Mouse (Mus musculus) liver, embryonic 11.5 days (tissue): ENCODE data around the gene Hspa4l. TPM values are rescaled to one million over a fixed set of nuclear protein-coding genes. Genes with fewer than 3 reads are reported as not detected.
"Not testable (repeated sequence)": the region's sequence is repeated elsewhere in the genome, so short reads cannot be mapped to it uniquely, and the experiment has no call there.

Experiments used
- ATAC-seq: fragments of 200-750 bp; cut with Nextera tagmentation; replicated peaks from 2 replicates; pipeline ENCODE4 v1.8.0; 2017; ENCODE audit warnings: moderate number of reproducible peaks, mild to moderate bottlenecking, moderate TSS enrichment, moderate library complexity; ENCODE audit not compliant: low FRiP score
- DNase-seq: peaks from one replicate; pipeline ENCODE4 v3.0.0-alpha.2; 2017; ENCODE audit warnings: low spot score
- H3K27ac ChIP-seq: fragments of 300-500 bp; sonication (generic); 2 replicates; pipeline ENCODE4 v1.5.1; 2014; ENCODE audit warnings: mild to moderate bottlenecking, low read depth, low read length, control low read depth
- H3K27me3 ChIP-seq: fragments of 300-500 bp; sonication (generic); replicated peaks from 2 replicates; pipeline ENCODE4 v1.6.1; 2014; ENCODE audit warnings: low read length, mixed read lengths; ENCODE audit not compliant: control insufficient read depth, insufficient read depth
- H3K36me3 ChIP-seq: fragments of 300-500 bp; sonication (generic); 2 replicates; pipeline ENCODE4 v1.6.1; 2014; ENCODE audit warnings: mild to moderate bottlenecking, low read length, moderate library complexity, mixed read lengths; ENCODE audit not compliant: control insufficient read depth, insufficient read depth
- H3K4me1 ChIP-seq: fragments of 300-500 bp; sonication (generic); replicated peaks from 2 replicates; pipeline ENCODE4 v1.6.1; 2014; ENCODE audit warnings: low read length, mixed read lengths; ENCODE audit not compliant: control insufficient read depth, insufficient read depth
- H3K4me2 ChIP-seq: fragments of 300-500 bp; sonication (generic); 2 replicates; pipeline ENCODE4 v1.6.1; 2014; ENCODE audit warnings: mild to moderate bottlenecking, control low read depth, moderate library complexity
- H3K4me3 ChIP-seq: fragments of 300-500 bp; sonication (generic); 2 replicates; pipeline ENCODE4 v1.5.1; 2014; ENCODE audit warnings: low read depth, low read length, control low read depth
- H3K9ac ChIP-seq: fragments of 300-500 bp; sonication (generic); 2 replicates; pipeline ENCODE4 v1.6.1; 2014; ENCODE audit warnings: low read depth, low read length, control low read depth
- H3K9me3 ChIP-seq: fragments of 300-500 bp; sonication (generic); 2 replicates; pipeline ENCODE4 v1.6.1; 2016; ENCODE audit warnings: low read length, inconsistent platforms, mixed read lengths; ENCODE audit not compliant: control insufficient read depth
- WGBS: fragments of 180-500 bp; shearing (Covaris S2); extraction: QIAGEN DNeasy Blood & Tissue Kit; methylation state at CpG from one replicate; pipeline ENCODE4 v1.1.7; 2014; 5-methylcytosine and 5-hydroxymethylcytosine counted together
- polyA plus RNA-seq: library from polyadenylated mRNA; unstranded; fragments of >200 nt; fragmentation: Nextera tagmentation; extraction: Ambion mirVana; gene quantifications from 2 replicates; pipeline ENCODE4 v1.2.1, GENCODE M21; 2014

Gene Hspa4l
- polyA plus RNA-seq, 1 experiment from 2014 or later, result 22.4 TPM

DNA sequence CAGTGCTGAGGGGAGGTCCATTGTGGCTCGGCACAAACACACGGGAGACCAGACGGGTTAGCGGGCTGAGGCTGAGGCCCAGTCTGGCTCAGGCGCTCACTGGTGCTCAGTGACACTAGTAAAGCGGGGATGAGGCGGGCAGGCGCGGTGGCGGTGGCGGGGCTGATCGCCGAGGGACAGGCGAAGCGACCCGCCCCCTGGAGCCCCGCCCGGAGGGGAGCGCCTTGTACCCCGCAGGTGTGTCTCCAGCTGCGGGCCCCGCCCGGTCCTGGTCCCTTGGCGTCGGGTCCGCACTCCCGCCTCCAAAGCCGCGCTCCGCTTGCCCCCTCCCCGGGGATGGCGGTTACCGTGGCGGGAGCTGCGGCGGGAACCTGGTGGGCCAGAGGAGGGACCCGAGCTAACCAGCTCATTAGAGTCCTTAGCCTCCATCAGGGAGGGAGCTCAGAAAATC, 56.1 kb downstream of the Hspa4l start:
- Histone ChIP-seq H3K9ac (peak overlapping the region; percentile 98), H3K4me1 (peaks cover 11% of the 10 kb centered on the region), H3K4me3 (peak overlapping the region; percentile 85), H3K4me2 (peak overlapping the region; percentile 88), H3K9me3 (no peaks in the 10 kb centered on the region), H3K27ac (peak overlapping the region; percentile 86), H3K27me3 (no peaks in the 10 kb centered on the region), H3K36me3 (peaks cover 12% of the 10 kb centered on the region)
- under 1% methylated on average over 35 of the region's 37 CpGs for WGBS
- DNase-seq (peak; percentile 72), ATAC-seq (peak; percentile 85)

DNA sequence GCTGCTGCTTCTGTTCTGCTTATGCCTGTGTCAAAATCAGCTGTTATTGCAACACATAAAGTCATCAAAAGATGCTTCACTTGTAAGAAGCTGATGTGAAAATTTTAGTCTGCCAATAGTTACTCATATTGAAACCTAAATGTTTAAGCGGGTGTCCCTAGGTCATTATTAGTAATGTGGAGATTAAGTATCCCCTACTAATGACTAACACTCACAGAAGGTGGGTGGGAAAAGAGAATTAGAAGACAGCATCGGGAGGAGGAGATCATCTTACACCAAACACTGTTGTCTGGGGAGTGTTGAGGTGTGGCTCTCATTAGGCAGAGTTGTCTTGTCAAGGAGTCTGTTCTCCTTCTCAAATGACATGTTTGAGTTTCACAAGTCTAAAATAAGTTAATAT, 62.6 kb downstream of the Hspa4l start:
- Histone ChIP-seq H3K36me3 (peaks cover 40% of the 10 kb centered on the region), H3K27me3 (no peaks in the 10 kb centered on the region), H3K4me3 (no peak overlapping the region), H3K4me2 (no peak overlapping the region), H3K9me3 (no peaks in the 10 kb centered on the region), H3K27ac (no peak overlapping the region), H3K9ac (no peak overlapping the region), H3K4me1 (peaks cover 2% of the 10 kb centered on the region)
- DNase-seq, result no peak
- 76% methylated on average over 2 of the region's 2 CpGs for WGBS
- ATAC-seq, result no peak

DNA sequence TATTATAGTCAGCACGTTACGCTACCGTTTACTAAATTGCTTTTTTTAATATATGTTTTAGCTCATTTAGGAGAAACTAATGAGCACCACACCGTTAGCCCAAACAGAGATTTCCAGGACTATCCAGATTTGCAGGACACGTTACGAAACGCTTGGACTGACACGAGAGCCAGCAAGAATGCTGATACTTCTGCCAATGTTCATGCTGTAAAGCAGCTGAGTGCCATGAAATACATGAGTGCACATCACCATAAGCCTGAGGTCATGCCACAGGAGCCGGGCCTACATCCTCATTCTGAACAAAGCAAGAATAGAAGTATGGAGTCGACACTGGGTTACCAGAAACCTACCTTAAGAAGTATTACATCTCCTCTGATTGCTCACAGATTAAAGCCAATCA, 64.4 kb downstream of the Hspa4l start:
- Histone ChIP-seq H3K4me3 (no peak overlapping the region), H3K9ac (no peak overlapping the region), H3K4me1 (no peaks in the 10 kb centered on the region), H3K27ac (no peak overlapping the region), H3K36me3 (peaks cover 41% of the 10 kb centered on the region), H3K9me3 (no peaks in the 10 kb centered on the region), H3K4me2 (no peak overlapping the region), H3K27me3 (no peaks in the 10 kb centered on the region)
- 94% methylated on average over 10 of the region's 10 CpGs for WGBS
- ATAC-seq (no peak), DNase-seq (no peak)

DNA sequence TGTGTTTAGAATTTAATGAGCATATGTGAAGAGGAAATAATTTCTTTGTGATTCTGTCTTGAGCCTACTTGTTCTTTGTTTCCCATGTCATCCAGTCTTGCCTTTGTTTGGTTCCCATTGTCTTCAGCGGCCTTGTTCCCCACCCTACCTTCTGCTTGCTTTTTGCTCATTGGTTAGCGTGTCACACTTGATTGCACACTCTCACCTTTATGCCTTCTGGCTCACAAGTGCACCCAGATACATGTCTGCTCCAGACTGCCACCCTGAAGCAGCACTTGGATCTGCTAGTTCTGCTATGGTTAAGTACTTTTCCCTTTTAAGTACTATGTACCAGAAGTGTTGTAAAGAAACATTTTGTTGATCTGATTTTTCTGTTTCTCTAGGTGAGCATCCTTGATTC, 65.6 kb downstream of the Hspa4l start:
- Histone ChIP-seq H3K27me3 (no peaks in the 10 kb centered on the region), H3K9ac (no peak overlapping the region), H3K36me3 (peaks cover 42% of the 10 kb centered on the region), H3K4me2 (no peak overlapping the region), H3K4me1 (no peaks in the 10 kb centered on the region), H3K27ac (no peak overlapping the region), H3K9me3 (no peaks in the 10 kb centered on the region), H3K4me3 (no peak overlapping the region)
- ATAC-seq (no peak), DNase-seq (no peak)
- 86% methylated on average over 2 of the region's 2 CpGs for WGBS

DNA sequence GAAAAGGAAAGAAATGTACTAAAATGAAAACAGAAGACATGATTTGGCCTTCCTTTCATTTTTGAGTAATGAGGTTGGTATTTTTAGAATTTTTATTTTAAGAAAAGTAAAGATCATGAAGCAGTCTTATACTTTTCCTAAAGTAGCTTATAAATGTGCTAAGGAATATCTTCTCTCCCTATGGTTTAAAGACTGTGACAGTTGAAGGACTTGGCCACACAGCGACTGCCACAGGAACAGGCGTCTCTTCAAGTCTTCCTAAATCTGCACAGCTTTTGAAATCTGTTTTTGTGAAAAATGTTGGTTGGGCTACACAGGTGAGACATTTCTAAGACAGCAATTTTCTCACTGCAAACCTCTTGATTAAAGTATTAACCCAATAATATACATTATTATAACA, 69.0 kb downstream of the Hspa4l start:
- DNase-seq, result no peak
- Histone ChIP-seq H3K9ac (no peak overlapping the region), H3K4me1 (no peaks in the 10 kb centered on the region), H3K9me3 (no peaks in the 10 kb centered on the region), H3K4me2 (no peak overlapping the region), H3K27me3 (no peaks in the 10 kb centered on the region), H3K27ac (no peak overlapping the region), H3K4me3 (no peak overlapping the region), H3K36me3 (peaks cover 36% of the 10 kb centered on the region)
- no peak for ATAC-seq
- 93% methylated on average over 2 of the region's 2 CpGs for WGBS

DNA sequence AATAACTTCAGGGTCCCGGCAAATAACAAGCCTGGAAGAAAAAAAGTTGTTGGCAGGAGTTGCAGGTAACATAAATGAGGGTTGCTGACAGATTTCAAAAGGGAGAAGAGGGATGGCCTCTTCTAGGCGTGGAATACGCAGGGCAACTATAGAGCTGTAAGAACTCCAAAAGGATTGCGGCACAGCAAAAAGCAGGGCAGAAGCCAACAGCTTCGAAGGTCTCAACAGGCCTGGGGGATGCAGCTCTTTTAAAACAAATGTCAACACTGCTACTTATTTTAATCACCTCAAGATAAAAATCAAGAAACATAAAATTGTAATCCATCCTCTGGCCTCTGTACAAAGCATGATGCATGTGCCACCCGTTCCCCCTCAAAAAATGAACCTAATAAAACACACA, 101.2 kb downstream of the Hspa4l start:
- WGBS, result 88% methylated on average over 5 of the region's 6 CpGs
- H3K27ac ChIP-seq, result not testable (repeated sequence)

More for the DNA sequence above, 101.2 kb downstream of the Hspa4l start:
- H3K36me3 ChIP-seq, H3K9me3 ChIP-seq, H3K27me3 ChIP-seq, H3K4me1 ChIP-seq, ATAC-seq, DNase-seq: not testable (repeated sequence)
- H3K9ac ChIP-seq, result peak overlapping the region; percentile 46; the same call in 1 of the 2 replicates
- peak overlapping the region; percentile 68 for H3K4me2 ChIP-seq
- peak overlapping the region; percentile 56 for H3K4me3 ChIP-seq

Other genes with a start within 250 kb of the Hspa4l start
- 3.1 and 3.6 TPM in 2 replicates for gene Intu, start 213.2 kb upstream of the Hspa4l start, polyA plus RNA-seq
- 0.12 and 0.38 TPM in 2 replicates for gene Slc25a31, start 35.6 kb upstream of the Hspa4l start, polyA plus RNA-seq
- 72.8 and 77.1 TPM in 2 replicates for gene Plk4, start 55.5 kb downstream of the Hspa4l start, polyA plus RNA-seq
- gene Mfsd8, start 102.4 kb downstream of the Hspa4l start, polyA plus RNA-seq, result 6.1 and 8.3 TPM in 2 replicates
- gene Abhd18, start 102.5 kb downstream of the Hspa4l start, polyA plus RNA-seq, result 7.7 and 8.1 TPM in 2 replicates
- gene 1700034I23Rik, start 158.0 kb downstream of the Hspa4l start, polyA plus RNA-seq, result 0.16 and 0.42 TPM in 2 replicates
- 9.9 and 10.2 TPM in 2 replicates for gene Larp1b, start 205.3 kb downstream of the Hspa4l start, polyA plus RNA-seq